ENCODE assay signal across 19 mouse cellular contexts in genomic region chr9:23293574-23293973, GRCm38 (mm10).
"Had no signal": no experiment of that assay in that cellular context is flagged by ENCODE, and none has a peak within 500 bp of the region (broad histone marks: within the 10 kb centered on the region; RNA-seq: fewer than 3 reads in every experiment).

No protein-coding gene starts in this region.

- H3K4me2 ChIP-seq: liver, embryonic 15.5 days; lung, embryonic 15.5 days; midbrain, embryonic 12.5 days; neural tube, embryonic 13.5 days; neural tube, embryonic 15.5 days; stomach, embryonic 15.5 days had no signal

- DNase-seq: liver, postnatal 0 days; lung, adult 2 months; lung, postnatal 10 days; lung, postnatal 4 days; midbrain, embryonic 14.5 days; retina, postnatal 1 day; right cerebral cortex, adult 18-20 months; thymus, adult 18-20 months; thymus, postnatal 14 days; thymus, postnatal 36 days had no signal

- H3K9me3 ChIP-seq: liver, embryonic 15.5 days; lung, embryonic 15.5 days; midbrain, embryonic 10.5 days; midbrain, embryonic 12.5 days; neural tube, embryonic 13.5 days; neural tube, embryonic 15.5 days; stomach, embryonic 15.5 days had no signal

- H3K36me3 ChIP-seq: liver, embryonic 15.5 days; lung, embryonic 15.5 days; midbrain, embryonic 10.5 days; midbrain, embryonic 12.5 days; neural tube, embryonic 13.5 days; neural tube, embryonic 15.5 days; stomach, embryonic 15.5 days had no signal

- H3K9ac ChIP-seq: liver, embryonic 15.5 days; liver, postnatal 0 days; lung, embryonic 15.5 days; midbrain, embryonic 12.5 days; neural tube, embryonic 13.5 days; neural tube, embryonic 15.5 days; stomach, embryonic 15.5 days had no signal

- H3K27me3 ChIP-seq: liver, embryonic 15.5 days; lung, embryonic 15.5 days; midbrain, embryonic 12.5 days; neural tube, embryonic 13.5 days; neural tube, embryonic 15.5 days; stomach, embryonic 15.5 days had no signal

- H3K4me3 ChIP-seq: liver, embryonic 15.5 days; lung, embryonic 15.5 days; midbrain, embryonic 10.5 days; midbrain, embryonic 12.5 days; myocyte; neural tube, embryonic 13.5 days; neural tube, embryonic 15.5 days; stomach, embryonic 15.5 days had no signal

- H3K4me1 ChIP-seq: liver, embryonic 15.5 days; lung, embryonic 15.5 days; midbrain, embryonic 10.5 days; midbrain, embryonic 12.5 days; neural tube, embryonic 15.5 days; stomach, embryonic 15.5 days had no signal

- H3K27ac ChIP-seq: liver, embryonic 15.5 days; lung, embryonic 15.5 days; midbrain, embryonic 10.5 days; midbrain, embryonic 12.5 days; neural tube, embryonic 13.5 days; neural tube, embryonic 15.5 days; stomach, embryonic 15.5 days had no signal

- ATAC-seq: liver, postnatal 0 days; midbrain, embryonic 16.5 days had no signal
